Mouse (Mus musculus): ENCODE measurements around the gene Ell. TPM values are rescaled to one million over a fixed set of nuclear protein-coding genes. Genes with fewer than 3 reads are reported as not detected.

Gene Ell
- polyA plus RNA-seq, 1 experiment from 2014 or later: 19.2 TPM

DNA sequence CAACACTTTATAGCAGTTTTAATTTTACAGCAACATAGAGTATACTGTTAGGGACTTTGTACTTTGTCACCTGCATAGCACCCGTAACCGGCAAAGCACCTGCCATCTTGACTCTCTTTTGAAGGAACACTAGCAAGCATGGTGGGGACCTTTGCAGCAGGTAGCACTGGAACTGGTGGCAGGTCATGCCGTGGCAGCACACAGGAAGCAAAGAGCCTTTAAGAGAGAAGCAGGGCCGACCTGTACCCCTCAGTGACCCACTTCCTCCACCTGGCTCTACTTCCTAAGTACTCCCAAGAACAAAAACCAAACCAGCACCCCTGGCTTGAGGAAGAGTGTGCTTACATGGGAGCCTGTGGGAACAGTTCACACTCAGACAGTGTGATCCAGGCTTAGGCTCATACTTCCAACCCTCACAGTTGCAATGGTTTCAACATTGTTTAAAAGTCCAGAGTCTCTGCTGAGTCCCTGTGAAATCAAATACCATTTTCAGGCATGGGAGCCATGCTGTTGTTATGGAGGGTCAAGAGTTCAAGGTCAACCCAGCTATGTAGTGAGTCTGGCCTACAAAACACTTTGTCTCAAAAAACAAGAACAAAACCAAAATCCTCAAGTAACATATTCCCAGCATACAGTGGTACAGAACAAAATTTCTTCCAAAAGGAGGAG is 16.0 kb downstream of the Ell start:
- Histone ChIP-seq H3K9me3 (replicated peaks; ENCODE audit: control insufficient read depth, low read length, poor library complexity, severe bottlenecking) (no peaks in the 10 kb centered on the region), H3K36me3 (ENCODE audit: control insufficient read depth, insufficient read depth, low read length) (no peaks in the 10 kb centered on the region), H3K4me2 (ENCODE audit: low read length) (no peak overlapping the region), H3K9ac (ENCODE audit: low read depth, low read length) (no peak overlapping the region), H3K4me1 (ENCODE audit: control insufficient read depth, insufficient read depth, low read length) (0 out of 2 replicates have a peak, but pooled peaks cover 2% of the 10 kb centered on the region), H3K4me3 (ENCODE audit: low read depth, low read length) (no peak overlapping the region), H3K27ac (ENCODE audit: low read length) (no peak overlapping the region), H3K27me3 (ENCODE audit: control insufficient read depth, insufficient read depth, low read depth, low read length) (no peaks in the 10 kb centered on the region)
- 90% methylated on average over 4 of the region's 4 CpGs for WGBS
- ATAC-seq: no peak

DNA sequence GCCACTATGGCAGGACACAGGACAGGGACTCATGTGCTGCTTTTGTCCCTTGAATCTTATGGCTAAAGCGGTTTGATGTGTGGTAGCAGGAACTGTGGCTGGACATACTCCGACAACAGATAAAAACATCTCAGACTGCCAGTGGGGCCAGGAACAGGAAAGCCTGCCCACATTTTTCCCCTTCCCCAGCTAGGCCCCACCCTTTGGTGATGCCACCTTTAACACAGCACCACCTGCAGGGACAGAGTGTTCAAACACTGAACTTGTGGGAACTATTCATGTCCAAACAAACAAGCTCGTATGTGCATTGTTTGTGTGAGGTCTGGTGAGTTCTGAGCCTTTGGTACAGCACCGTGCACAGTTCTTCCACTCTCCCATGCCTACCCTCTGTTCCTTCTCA is 19.1 kb downstream of the Ell start:
- Histone ChIP-seq H3K9ac (ENCODE audit: low read depth, low read length) (no peak overlapping the region), H3K27ac (ENCODE audit: low read length) (no peak overlapping the region)
- 65% methylated on average over 4 of the region's 4 CpGs for WGBS

DNA sequence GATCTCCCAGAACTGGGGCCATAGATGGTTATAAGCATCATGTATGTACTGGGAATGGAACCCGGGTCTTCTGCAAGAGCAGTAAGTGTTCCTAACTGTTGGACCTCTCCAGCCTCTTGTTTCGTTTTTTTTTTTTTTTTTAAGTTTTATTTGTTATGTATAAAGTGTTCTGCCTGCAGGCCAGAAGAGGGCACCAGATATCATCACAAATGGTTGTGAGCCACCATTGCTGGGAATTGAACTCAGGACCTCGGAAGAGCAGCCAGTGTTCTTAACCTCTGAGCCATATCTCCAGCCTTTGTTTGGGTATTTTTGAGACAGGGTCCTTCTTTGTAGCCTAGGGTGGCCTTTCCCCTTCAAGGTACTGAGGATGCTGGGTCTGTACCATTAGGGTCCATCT is 19.7 kb downstream of the Ell start:
- WGBS: 78% methylated on average over 3 of the region's 3 CpGs
- H3K9ac ChIP-seq (ENCODE audit: low read depth, low read length): no peak overlapping the region

More for the DNA sequence above, 19.1 kb downstream of the Ell start:
- ATAC-seq: no peak
- Histone ChIP-seq H3K4me3 (ENCODE audit: low read depth, low read length) (no peak overlapping the region), H3K9me3 (replicated peaks; ENCODE audit: control insufficient read depth, low read length, poor library complexity, severe bottlenecking) (no peaks in the 10 kb centered on the region), H3K4me1 (ENCODE audit: control insufficient read depth, insufficient read depth, low read length) (no peaks in the 10 kb centered on the region), H3K36me3 (ENCODE audit: control insufficient read depth, insufficient read depth, low read length) (no peaks in the 10 kb centered on the region), H3K27me3 (ENCODE audit: control insufficient read depth, insufficient read depth, low read depth, low read length) (no peaks in the 10 kb centered on the region), H3K4me2 (ENCODE audit: low read length) (no peak overlapping the region)

DNA sequence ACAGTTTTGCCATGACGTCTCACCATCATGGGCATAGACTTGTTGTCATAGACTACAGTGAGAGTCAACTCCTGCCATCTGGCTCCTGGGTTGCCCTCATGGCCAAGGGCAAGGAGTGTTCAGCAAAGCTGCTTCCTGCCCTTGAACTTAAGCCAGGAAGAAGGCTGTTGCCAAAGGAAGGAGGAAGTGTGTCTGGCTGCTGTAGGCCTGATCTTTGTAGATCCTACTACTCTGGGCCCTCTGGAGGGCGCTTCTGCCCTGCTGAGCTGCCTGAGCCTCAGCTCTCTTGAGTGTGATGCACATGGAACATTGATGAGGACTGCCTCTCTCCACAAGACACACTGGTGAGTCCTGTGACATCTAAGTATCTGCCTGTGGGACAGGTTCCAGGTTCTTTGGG is 20.8 kb downstream of the Ell start:
- Histone ChIP-seq H3K4me2 (ENCODE audit: low read length) (no peak overlapping the region), H3K27ac (ENCODE audit: low read length) (no peak overlapping the region), H3K4me1 (ENCODE audit: control insufficient read depth, insufficient read depth, low read length) (no peaks in the 10 kb centered on the region), H3K4me3 (ENCODE audit: low read depth, low read length) (no peak overlapping the region), H3K27me3 (ENCODE audit: control insufficient read depth, insufficient read depth, low read depth, low read length) (no peaks in the 10 kb centered on the region), H3K9ac (ENCODE audit: low read depth, low read length) (no peak overlapping the region), H3K9me3 (replicated peaks; ENCODE audit: control insufficient read depth, low read length, poor library complexity, severe bottlenecking) (no peaks in the 10 kb centered on the region), H3K36me3 (ENCODE audit: control insufficient read depth, insufficient read depth, low read length) (no peaks in the 10 kb centered on the region)
- no peak for ATAC-seq
- 91% methylated on average over 2 of the region's 2 CpGs for WGBS

More for the DNA sequence above, 19.7 kb downstream of the Ell start:
- H3K9me3 ChIP-seq (replicated peaks; ENCODE audit: control insufficient read depth, low read length, poor library complexity, severe bottlenecking): no peaks in the 10 kb centered on the region
- no peak for ATAC-seq
- no peak overlapping the region for H3K4me2 ChIP-seq (ENCODE audit: low read length)
- no peak overlapping the region for H3K4me3 ChIP-seq (ENCODE audit: low read depth, low read length)
- H3K4me1 ChIP-seq (ENCODE audit: control insufficient read depth, insufficient read depth, low read length): no peaks in the 10 kb centered on the region
- H3K27me3 ChIP-seq (ENCODE audit: control insufficient read depth, insufficient read depth, low read depth, low read length): no peaks in the 10 kb centered on the region
- H3K36me3 ChIP-seq (ENCODE audit: control insufficient read depth, insufficient read depth, low read length): no peaks in the 10 kb centered on the region
- no peak overlapping the region for H3K27ac ChIP-seq (ENCODE audit: low read length)

DNA sequence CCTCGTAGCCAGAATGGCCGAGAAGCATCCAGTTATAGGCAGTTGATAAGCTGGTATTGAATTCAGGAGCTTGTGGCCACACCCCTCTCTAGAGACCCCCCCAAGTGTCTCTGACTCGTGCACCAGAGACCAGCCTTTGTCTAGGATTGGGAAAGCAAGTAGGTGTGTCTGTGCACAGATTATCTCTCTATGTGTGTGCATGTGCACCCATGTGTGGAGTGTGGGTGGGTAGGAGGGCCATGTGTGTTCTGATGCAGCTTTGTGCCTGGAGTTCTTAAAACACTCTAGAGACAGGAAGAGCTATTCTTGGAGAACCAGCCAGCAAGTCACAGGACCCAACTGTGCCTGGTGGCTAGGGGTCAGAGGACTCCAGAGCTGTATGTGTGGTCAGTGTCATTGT is 21.3 kb downstream of the Ell start:
- 67% methylated on average over 3 of the region's 3 CpGs for WGBS
- H3K9ac ChIP-seq (ENCODE audit: low read depth, low read length): no peak overlapping the region
- ATAC-seq: no peak

DNA sequence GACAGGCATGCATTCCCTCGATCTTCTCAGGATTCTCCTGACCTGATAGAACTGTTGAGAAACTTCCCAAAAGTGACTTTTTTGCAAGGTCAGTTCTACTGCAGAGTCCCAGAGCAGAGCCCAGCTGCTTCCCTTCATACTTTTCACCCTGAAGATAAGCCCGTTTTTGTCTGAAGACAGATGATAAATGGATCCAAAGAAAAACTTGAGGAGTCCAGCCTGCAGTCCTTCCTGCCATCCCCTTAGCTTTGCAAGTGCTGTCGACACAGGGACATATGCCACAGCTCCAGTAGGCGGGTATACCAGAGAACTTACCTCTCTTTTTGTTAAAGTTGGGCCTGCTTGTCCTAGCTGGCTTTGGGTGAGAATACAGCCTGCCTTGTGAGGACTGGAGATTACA is 22.1 kb downstream of the Ell start:
- Histone ChIP-seq H3K27me3 (ENCODE audit: control insufficient read depth, insufficient read depth, low read depth, low read length) (no peaks in the 10 kb centered on the region), H3K9me3 (replicated peaks; ENCODE audit: control insufficient read depth, low read length, poor library complexity, severe bottlenecking) (no peaks in the 10 kb centered on the region), H3K27ac (ENCODE audit: low read length) (no peak overlapping the region), H3K9ac (ENCODE audit: low read depth, low read length) (no peak overlapping the region), H3K4me3 (ENCODE audit: low read depth, low read length) (no peak overlapping the region), H3K4me2 (ENCODE audit: low read length) (no peak overlapping the region), H3K4me1 (ENCODE audit: control insufficient read depth, insufficient read depth, low read length) (no peaks in the 10 kb centered on the region), H3K36me3 (ENCODE audit: control insufficient read depth, insufficient read depth, low read length) (no peaks in the 10 kb centered on the region)
- 86% methylated on average over 4 of the region's 4 CpGs for WGBS
- ATAC-seq: no peak

More for the DNA sequence above, 21.3 kb downstream of the Ell start:
- no peaks in the 10 kb centered on the region for H3K4me1 ChIP-seq (ENCODE audit: control insufficient read depth, insufficient read depth, low read length)
- H3K4me3 ChIP-seq (ENCODE audit: low read depth, low read length): no peak overlapping the region
- H3K9me3 ChIP-seq (replicated peaks; ENCODE audit: control insufficient read depth, low read length, poor library complexity, severe bottlenecking): no peaks in the 10 kb centered on the region
- no peaks in the 10 kb centered on the region for H3K27me3 ChIP-seq (ENCODE audit: control insufficient read depth, insufficient read depth, low read depth, low read length)
- no peak overlapping the region for H3K27ac ChIP-seq (ENCODE audit: low read length)
- H3K36me3 ChIP-seq (ENCODE audit: control insufficient read depth, insufficient read depth, low read length): no peaks in the 10 kb centered on the region
- H3K4me2 ChIP-seq (ENCODE audit: low read length): no peak overlapping the region

DNA sequence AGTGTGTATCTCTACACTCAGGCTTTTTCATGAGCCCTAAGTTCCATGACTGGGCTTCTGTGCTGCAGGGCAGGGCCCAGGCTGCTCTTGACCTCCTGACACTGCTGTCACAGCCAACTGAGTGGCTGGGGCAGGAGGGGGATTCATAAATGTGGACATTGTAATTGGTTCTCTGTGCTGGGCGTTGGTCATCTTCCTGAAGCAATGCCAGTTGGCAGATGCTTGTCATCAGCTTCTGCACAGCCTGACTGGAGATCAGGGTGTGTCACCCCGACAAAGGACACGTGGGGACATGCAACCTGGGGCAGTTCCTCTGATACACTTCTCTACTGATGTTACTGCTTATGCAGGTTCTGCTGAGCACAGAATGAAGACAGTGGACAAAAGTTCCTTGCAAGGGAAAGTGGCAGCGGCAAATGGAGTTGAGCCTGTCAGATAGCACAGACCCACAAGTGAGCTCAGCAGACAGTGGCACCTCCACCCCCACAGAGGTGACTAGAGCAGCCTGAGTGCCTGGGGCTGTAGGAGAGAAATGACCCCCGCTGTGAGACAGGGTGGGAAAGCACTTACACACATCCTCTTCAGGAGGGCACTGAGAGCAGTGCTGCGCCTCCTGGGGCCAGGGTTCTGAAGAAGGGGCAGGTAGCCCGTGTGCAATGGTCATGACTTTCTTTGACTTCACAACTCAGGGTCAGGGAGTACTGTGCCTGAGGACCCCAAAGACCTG is 22.7 kb downstream of the Ell start:
- no peak for ATAC-seq
- WGBS: 88% methylated on average over 7 of the region's 7 CpGs
- Histone ChIP-seq H3K27ac (ENCODE audit: low read length) (no peak overlapping the region), H3K4me3 (ENCODE audit: low read depth, low read length) (no peak overlapping the region), H3K9me3 (replicated peaks; ENCODE audit: control insufficient read depth, low read length, poor library complexity, severe bottlenecking) (no peaks in the 10 kb centered on the region), H3K36me3 (ENCODE audit: control insufficient read depth, insufficient read depth, low read length) (no peaks in the 10 kb centered on the region), H3K4me1 (ENCODE audit: control insufficient read depth, insufficient read depth, low read length) (no peaks in the 10 kb centered on the region), H3K9ac (ENCODE audit: low read depth, low read length) (no peak overlapping the region), H3K27me3 (ENCODE audit: control insufficient read depth, insufficient read depth, low read depth, low read length) (no peaks in the 10 kb centered on the region), H3K4me2 (ENCODE audit: low read length) (no peak overlapping the region)

DNA sequence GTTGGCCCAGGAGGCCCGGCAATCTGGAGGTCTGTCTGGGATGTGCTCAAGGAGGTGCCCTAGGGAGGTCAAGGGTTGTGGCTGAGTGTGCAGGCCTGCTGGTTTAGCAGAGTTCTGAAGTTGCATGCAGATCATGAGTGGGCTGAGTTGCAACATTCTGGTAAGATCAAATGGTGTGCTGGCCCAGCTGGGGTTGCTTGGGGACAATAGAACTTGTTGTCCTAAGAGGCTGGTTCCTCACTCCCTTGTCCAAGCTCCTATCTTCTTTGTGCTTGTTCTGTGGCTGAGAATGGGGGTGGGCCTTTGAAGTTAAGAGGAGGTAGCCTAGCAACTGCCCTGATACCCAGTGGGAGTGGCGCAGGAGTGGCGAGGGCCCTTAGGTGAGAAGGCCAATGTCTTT is 23.5 kb downstream of the Ell start:
- ATAC-seq: no peak
- no peaks in the 10 kb centered on the region for H3K4me1 ChIP-seq (ENCODE audit: control insufficient read depth, insufficient read depth, low read length)
- H3K9ac ChIP-seq (ENCODE audit: low read depth, low read length): no peak overlapping the region
- H3K9me3 ChIP-seq (replicated peaks; ENCODE audit: control insufficient read depth, low read length, poor library complexity, severe bottlenecking): no peaks in the 10 kb centered on the region
- no peaks in the 10 kb centered on the region for H3K27me3 ChIP-seq (ENCODE audit: control insufficient read depth, insufficient read depth, low read depth, low read length)
- no peaks in the 10 kb centered on the region for H3K36me3 ChIP-seq (ENCODE audit: control insufficient read depth, insufficient read depth, low read length)
- H3K4me3 ChIP-seq (ENCODE audit: low read depth, low read length): no peak overlapping the region
- no peak overlapping the region for H3K4me2 ChIP-seq (ENCODE audit: low read length)
- WGBS: 74% methylated on average over 3 of the region's 3 CpGs
- H3K27ac ChIP-seq (ENCODE audit: low read length): no peak overlapping the region

DNA sequence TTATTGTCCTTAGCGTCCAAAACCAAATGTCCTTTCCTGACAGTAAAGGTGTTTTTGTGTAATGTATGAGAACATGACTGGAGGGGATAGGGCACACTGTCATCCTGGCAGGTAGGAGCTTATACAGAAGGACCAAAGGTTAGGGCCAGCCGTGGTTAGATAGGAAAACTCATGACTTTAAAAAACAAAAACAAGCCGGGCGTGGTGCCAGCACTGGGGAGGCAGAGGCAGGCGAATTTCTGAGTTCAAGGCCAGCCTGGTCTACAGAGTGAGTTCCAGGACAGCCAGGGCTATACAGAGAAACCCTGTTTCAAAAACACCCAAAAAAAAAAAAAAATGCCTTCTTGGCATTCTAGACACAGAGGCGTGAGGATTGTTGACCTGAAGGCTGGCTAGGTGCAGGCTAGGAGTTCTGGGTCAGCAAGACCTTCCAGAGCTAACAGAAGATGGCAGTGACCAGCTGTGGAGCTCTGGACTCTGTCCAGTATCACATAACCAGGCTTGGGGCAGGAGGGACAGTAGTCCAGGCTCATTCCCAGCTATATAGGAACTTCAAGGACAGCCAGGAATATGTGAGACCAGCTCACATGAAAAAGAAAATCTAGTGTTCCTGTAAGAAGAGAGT is 24.6 kb downstream of the Ell start:
- Histone ChIP-seq H3K9me3 (replicated peaks; ENCODE audit: control insufficient read depth, low read length, poor library complexity, severe bottlenecking) (no peaks in the 10 kb centered on the region), H3K9ac (ENCODE audit: low read depth, low read length) (no peak overlapping the region), H3K4me1 (ENCODE audit: control insufficient read depth, insufficient read depth, low read length) (no peaks in the 10 kb centered on the region), H3K4me2 (ENCODE audit: low read length) (no peak overlapping the region), H3K36me3 (ENCODE audit: control insufficient read depth, insufficient read depth, low read length) (no peaks in the 10 kb centered on the region), H3K27me3 (ENCODE audit: control insufficient read depth, insufficient read depth, low read depth, low read length) (no peaks in the 10 kb centered on the region), H3K4me3 (ENCODE audit: low read depth, low read length) (no peak overlapping the region), H3K27ac (ENCODE audit: low read length) (no peak overlapping the region)
- ATAC-seq: no peak
- 94% methylated on average over 6 of the region's 6 CpGs for WGBS

All from midbrain, embryonic 16.5 days (tissue).